Mouse (Mus musculus) thymus, adult 2 months (tissue): ENCODE results near the gene Slc6a17. TPM values are rescaled to one million over a fixed set of nuclear protein-coding genes. Genes with fewer than 3 reads are reported as not detected.

Experiments
- DNase-seq: peaks from one replicate; pipeline ENCODE4 v3.0.0; 2021
- H3K27ac ChIP-seq: fragments of 200-500 bp; 2 replicates; pipeline ENCODE4 v1.5.1; 2012; ENCODE audit warnings: low read length, control low read depth; ENCODE audit not compliant: control insufficient read depth, insufficient read depth
- H3K27me3 ChIP-seq: fragments of 200-500 bp; 2 replicates; pipeline ENCODE4 v1.6.1; 2012; ENCODE audit warnings: mild to moderate bottlenecking, low read length, moderate library complexity, mixed read lengths; ENCODE audit not compliant: control insufficient read depth, insufficient read depth
- H3K36me3 ChIP-seq: fragments of 200-500 bp; 2 replicates; pipeline ENCODE4 v1.6.1; 2012; ENCODE audit warnings: mild to moderate bottlenecking, low read length, moderate library complexity; ENCODE audit not compliant: control insufficient read depth, insufficient read depth
- H3K4me1 ChIP-seq: fragments of 200-500 bp; replicated peaks from 2 replicates; pipeline ENCODE4 v1.6.1; 2012; ENCODE audit warnings: low read length; ENCODE audit not compliant: control insufficient read depth, insufficient read depth
- H3K4me3 ChIP-seq: fragments of 200-500 bp; 2 replicates; pipeline ENCODE4 v1.5.1; 2012; ENCODE audit warnings: mild to moderate bottlenecking, low read length, control low read depth, moderate library complexity; ENCODE audit not compliant: control insufficient read depth, insufficient read depth
- CTCF ChIP-seq: fragments of 200-500 bp; IDR thresholded peaks from 2 replicates; pipeline ENCODE4 v1.5.1; 2012; ENCODE audit warnings: mild to moderate bottlenecking, control low read depth, low read length, moderate library complexity, borderline replicate concordance; ENCODE audit not compliant: control insufficient read depth, poor library complexity, insufficient read depth; ENCODE audit errors: extremely low read depth
- POLR2A ChIP-seq: fragments of 200-500 bp; IDR thresholded peaks from 2 replicates; pipeline ENCODE4 v1.6.1; 2012; ENCODE audit warnings: mild to moderate bottlenecking, low read length, control low read depth, moderate library complexity; ENCODE audit not compliant: control insufficient read depth, poor library complexity, insufficient read depth; ENCODE audit errors: extremely low read depth
- WGBS: fragments of 180-500 bp; shearing (Covaris S2); methylation state at CpG from one replicate; pipeline ENCODE4 v1.1.7; 2018; 5-methylcytosine and 5-hydroxymethylcytosine counted together
- polyA plus RNA-seq: library from polyadenylated mRNA; depleted of rRNA; stranded (reverse); fragments of >200 nt; gene quantifications from 2 replicates; pipeline ENCODE4 v1.2.3, GENCODE M21; 2012

The Slc6a17 gene
- polyA plus RNA-seq, 1 experiment = 0.53 TPM

DNA sequence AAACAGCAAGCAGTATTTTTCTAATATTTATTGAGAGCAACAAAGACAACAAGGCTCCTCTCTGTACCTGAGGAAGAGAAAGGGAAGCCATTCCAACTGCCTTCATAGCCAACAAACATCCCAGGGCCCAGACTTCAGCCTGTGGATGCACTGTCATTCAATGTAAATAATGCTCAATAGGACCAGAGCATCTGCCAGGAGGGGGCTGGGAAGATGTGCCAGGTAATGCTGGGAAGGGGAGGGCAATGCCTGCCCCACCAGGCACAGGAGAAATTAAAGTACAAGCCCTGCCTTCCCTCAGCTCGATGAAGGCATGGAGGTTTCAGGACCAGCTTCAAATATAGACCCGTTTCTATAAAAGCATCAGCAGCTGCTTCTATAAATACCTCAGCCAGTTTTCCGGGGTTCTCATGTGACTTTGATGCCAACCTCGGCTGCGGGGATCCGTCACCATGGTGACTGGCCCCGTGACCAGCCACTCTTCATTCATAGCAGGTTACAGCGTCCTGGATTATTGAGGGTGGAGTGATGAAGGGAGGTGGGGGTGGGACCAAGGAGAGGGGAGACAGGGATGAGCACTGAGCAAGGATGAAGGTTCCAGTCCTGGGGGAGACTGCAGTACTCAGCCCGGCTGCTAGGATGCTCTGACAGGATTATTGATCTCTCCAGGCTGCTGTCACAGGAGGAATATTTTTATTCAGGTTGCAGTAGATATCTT is 10.7 kb upstream of the Slc6a17 start:
- Histone ChIP-seq H3K4me1 (peaks cover 2% of the 10 kb centered on the region; the same call in 1 of the 2 replicates), H3K4me3 (no peak overlapping the region), H3K27me3 (no peaks in the 10 kb centered on the region), H3K27ac (no peak overlapping the region), H3K36me3 (no peaks in the 10 kb centered on the region)
- DNase-seq = no peak
- no peak for TF ChIP-seq POLR2A
- no peak for TF ChIP-seq CTCF
- WGBS = 33% methylated on average over 9 of the region's 9 CpGs

DNA sequence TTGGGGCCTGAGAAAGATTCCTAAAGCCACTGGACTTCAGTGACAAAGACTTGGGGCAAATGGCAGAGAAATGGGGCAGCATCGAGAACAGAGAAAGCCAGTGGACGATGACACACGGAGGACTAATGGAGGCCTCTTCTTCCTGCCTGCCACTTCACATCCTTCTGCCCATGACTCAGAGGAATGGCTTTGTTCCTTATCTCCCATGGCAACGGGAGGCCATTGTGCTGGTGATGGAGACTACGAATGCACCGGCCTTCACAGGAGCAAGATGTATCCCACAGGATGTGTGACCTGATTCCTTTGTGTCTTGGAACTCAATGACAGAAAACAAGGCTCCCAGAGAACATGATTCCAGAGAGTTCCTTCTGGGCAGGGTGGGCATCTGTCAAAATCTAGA is 6.7 kb upstream of the Slc6a17 start:
- Histone ChIP-seq H3K27ac (no peak overlapping the region), H3K27me3 (0 out of 2 replicates have a peak, but pooled peaks cover 3% of the 10 kb centered on the region), H3K4me1 (peaks cover 2% of the 10 kb centered on the region; the same call in 1 of the 2 replicates), H3K4me3 (no peak overlapping the region), H3K36me3 (no peaks in the 10 kb centered on the region)
- DNase-seq = no peak
- WGBS = 53% methylated on average over 6 of the region's 6 CpGs
- TF ChIP-seq POLR2A (no peak), CTCF (no peak)

DNA sequence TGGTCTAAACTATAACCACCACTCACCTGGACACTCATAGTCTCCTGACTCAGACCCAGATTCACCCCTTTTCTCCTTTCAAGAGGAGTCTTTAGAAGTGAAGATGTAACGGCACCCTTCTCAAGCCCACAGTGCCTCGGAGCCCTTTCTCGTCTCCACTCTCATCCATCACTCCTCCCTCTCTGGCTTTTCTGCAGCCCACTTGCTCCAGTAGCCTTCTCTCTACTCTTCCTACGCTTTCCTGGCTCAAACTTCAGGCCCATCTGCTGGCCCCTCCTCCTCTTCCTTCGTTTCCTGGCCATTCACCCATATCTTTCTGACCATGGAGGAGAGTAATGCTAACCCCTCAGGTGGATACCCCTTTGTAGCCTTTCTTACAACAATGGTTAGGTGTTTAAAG is 3.1 kb upstream of the Slc6a17 start:
- Histone ChIP-seq H3K27me3 (peaks cover 10% of the 10 kb centered on the region; the same call in 1 of the 2 replicates), H3K27ac (no peak overlapping the region), H3K4me1 (no peaks in the 10 kb centered on the region), H3K4me3 (no peak overlapping the region), H3K36me3 (no peaks in the 10 kb centered on the region)
- no peak for TF ChIP-seq POLR2A
- no peak for TF ChIP-seq CTCF
- DNase-seq = no peak
- 88% methylated on average over 5 of the region's 5 CpGs for WGBS

DNA sequence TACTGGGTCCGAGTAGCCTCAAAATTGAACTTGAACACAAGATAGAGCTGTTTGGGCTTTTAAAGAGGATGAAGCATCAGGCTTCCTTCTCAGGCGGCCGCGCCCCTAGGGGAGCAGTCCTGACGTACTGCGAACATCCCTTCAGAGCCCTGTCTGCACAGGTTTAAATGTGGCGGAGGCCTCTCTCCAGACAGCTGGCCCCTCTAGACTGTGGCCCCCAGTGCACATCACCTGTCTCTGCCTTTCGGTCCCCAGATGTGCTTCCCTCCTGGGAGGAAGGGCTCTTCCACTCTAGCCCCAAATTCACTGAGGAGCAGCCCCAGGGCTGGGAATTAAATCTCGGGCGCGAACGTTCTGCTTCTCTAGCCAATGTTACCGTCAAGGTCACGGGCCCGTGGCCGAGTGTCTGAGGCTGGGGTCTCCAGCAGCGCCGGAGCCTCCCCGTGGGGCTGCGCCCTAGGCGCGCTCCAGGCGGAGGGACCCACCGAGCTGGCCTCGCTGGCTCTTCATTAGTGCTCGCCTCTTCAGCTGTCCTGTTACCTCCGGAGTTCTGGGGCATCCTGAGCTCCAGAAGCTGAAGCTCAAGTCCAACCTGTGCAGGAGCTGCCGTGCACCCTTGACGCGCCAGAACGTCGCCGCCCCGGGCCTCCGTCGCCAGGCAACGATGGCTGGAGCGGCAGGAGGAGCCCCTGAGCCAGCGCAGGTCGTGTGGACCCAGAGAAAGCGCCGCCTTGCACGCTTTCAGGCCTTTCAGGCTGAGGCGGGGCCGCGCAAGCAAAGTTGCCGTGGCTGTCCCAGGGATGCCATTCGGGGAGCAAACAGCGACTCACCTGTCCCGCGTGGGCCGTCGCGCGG is 815 bp downstream of the Slc6a17 start:
- H3K4me3 ChIP-seq = no peak overlapping the region
- H3K4me1 ChIP-seq = no peaks in the 10 kb centered on the region
- H3K36me3 ChIP-seq = no peaks in the 10 kb centered on the region
- TF ChIP-seq CTCF = no peak
- no peak for TF ChIP-seq POLR2A
- no peak overlapping the region for H3K27ac ChIP-seq
- no peak for DNase-seq
- WGBS = 16% methylated on average over 55 of the region's 55 CpGs
- peaks cover 10% of the 10 kb centered on the region; the same call in 1 of the 2 replicates for H3K27me3 ChIP-seq

DNA sequence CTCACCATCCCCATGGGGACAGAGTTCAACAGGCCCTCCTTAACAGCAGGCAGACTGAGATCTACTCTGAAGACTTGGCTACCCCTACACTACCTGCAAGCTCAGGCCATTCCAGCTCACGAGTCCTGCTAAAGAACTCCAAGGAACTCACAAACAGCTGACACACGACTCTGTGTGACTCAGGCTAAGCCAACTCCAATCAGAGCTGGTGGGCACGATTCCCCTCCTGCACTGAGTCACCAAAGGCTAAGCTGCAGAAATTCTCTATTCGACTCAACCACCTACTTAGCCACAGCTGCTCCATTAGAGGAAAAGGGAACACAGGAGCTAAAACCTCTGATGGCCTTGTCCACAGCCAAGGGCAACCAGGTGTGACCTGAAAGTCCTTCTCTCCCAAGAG is 1.8 kb downstream of the Slc6a17 start:
- TF ChIP-seq POLR2A (no peak), CTCF (no peak)
- H3K36me3 ChIP-seq = no peaks in the 10 kb centered on the region
- 71% methylated on average over 4 of the region's 4 CpGs for WGBS
- H3K4me1 ChIP-seq = no peaks in the 10 kb centered on the region
- H3K27ac ChIP-seq = no peak overlapping the region
- no peak for DNase-seq
- H3K27me3 ChIP-seq = peaks cover 10% of the 10 kb centered on the region; the same call in 1 of the 2 replicates
- H3K4me3 ChIP-seq = no peak overlapping the region

DNA sequence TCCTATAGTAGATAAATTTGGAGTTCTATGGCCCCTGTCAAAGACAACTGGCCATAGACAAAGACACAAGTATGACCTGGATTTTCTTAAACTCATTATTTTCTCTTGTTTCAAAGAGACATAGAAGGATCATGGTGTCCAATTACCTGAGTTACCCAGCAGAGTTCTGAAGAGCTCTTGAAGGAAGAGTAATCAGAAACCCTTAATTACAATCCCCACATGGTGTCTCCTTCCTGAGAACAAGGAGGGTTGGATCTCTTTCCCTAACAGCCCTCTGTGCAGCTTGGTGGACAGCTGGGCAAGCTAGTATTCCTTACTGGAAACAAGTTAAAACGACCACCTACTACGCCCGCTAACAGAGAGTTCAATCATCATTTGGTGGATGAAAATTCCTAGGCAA is 6.4 kb downstream of the Slc6a17 start:
- 94% methylated on average over 3 of the region's 3 CpGs for WGBS
- no peaks in the 10 kb centered on the region for H3K27me3 ChIP-seq
- no peaks in the 10 kb centered on the region for H3K36me3 ChIP-seq
- H3K27ac ChIP-seq = no peak overlapping the region
- TF ChIP-seq POLR2A = no peak
- no peak for TF ChIP-seq CTCF
- DNase-seq = no peak
- no peak overlapping the region for H3K4me3 ChIP-seq
- no peaks in the 10 kb centered on the region for H3K4me1 ChIP-seq
